16 mouse cellular contexts compared by ENCODE assay signal in the genomic region with DNA sequence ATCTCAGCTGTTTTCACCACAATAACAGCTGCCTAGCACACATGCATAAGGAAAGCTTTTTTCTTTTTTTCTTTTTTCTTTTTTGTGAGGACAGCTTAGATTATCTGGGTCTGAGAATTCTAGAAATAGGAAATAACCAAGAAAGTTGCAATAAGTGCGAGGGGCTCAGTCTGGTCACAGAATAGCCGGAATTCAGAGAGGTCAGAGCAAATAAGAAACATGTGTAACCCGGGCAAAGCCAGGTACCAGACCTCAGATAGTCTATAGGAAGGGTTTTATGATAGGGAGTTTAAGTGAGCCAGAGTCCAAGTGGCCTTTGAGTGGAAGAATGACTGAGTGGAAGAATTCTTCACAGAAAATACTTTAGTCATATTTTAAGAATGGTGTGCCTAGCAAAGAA.
"Had no signal": no experiment of that assay in that cellular context is flagged by ENCODE, and none has a peak within 500 bp of the region (broad histone marks: within the 10 kb centered on the region; RNA-seq: fewer than 3 reads in every experiment).

No protein-coding gene starts in this region.

- H3K4me2 ChIP-seq: liver, embryonic 13.5 days; midbrain, embryonic 12.5 days; midbrain, embryonic 15.5 days; neural tube, embryonic 13.5 days had no signal

- H3K9ac ChIP-seq: liver, embryonic 13.5 days; midbrain, embryonic 12.5 days; midbrain, embryonic 15.5 days; neural tube, embryonic 13.5 days had no signal

- ATAC-seq: midbrain, embryonic 15.5 days had no signal

- H3K36me3 ChIP-seq: liver, embryonic 13.5 days; midbrain, embryonic 12.5 days; midbrain, embryonic 15.5 days; neural tube, embryonic 13.5 days had no signal

- H3K4me3 ChIP-seq: left cerebral cortex, adult 2 months; liver, embryonic 13.5 days; midbrain, embryonic 12.5 days; midbrain, embryonic 15.5 days; neural tube, embryonic 13.5 days had no signal

- H3K9me3 ChIP-seq: liver, embryonic 13.5 days; midbrain, embryonic 12.5 days; midbrain, embryonic 15.5 days; neural tube, embryonic 13.5 days had no signal

- H3K4me1 ChIP-seq: liver, embryonic 13.5 days; midbrain, embryonic 12.5 days; midbrain, embryonic 15.5 days; neural tube, embryonic 13.5 days had no signal

- H3K27me3 ChIP-seq: liver, embryonic 13.5 days; midbrain, embryonic 12.5 days; midbrain, embryonic 15.5 days; neural tube, embryonic 13.5 days had no signal

- H3K27ac ChIP-seq: left cerebral cortex, adult 2 months; liver, embryonic 13.5 days; midbrain, embryonic 12.5 days; midbrain, embryonic 15.5 days; neural tube, embryonic 13.5 days; stomach, postnatal 0 days had no signal

- DNase-seq: kidney, adult 2 months; kidney, postnatal 10 days; kidney, postnatal 36 days; layer of hippocampus, postnatal 36 days; left cerebral cortex, postnatal 4 days; liver, embryonic 13.5 days; lung, adult 2 months; lung, postnatal 14 days; lung, postnatal 4 days; right cerebral cortex, postnatal 4 days; thymus, postnatal 25 days had no signal
